Mouse (Mus musculus): ENCODE measurements around the gene Ptprcap. TPM values are rescaled to one million over a fixed set of nuclear protein-coding genes. Genes with fewer than 3 reads are reported as not detected.

The Ptprcap gene
- polyA plus RNA-seq, 1 experiment from 2014 or later: 1.1 TPM

Other genes starting within 250 kb of the Ptprcap start
- gene Tcirg1, start 246.5 kb upstream of the Ptprcap start, polyA plus RNA-seq (2015; fragmentation: Nextera tagmentation; extraction: Ambion mirVana): 11.9 and 13.3 TPM in 2 replicates
- 195 and 201 TPM in 2 replicates for gene Ndufs8, start 240.8 kb upstream of the Ptprcap start, polyA plus RNA-seq (2015; fragmentation: Nextera tagmentation; extraction: Ambion mirVana)
- 1.5 and 1.8 TPM in 2 replicates for gene Aldh3b1, start 223.8 kb upstream of the Ptprcap start, polyA plus RNA-seq (2015; fragmentation: Nextera tagmentation; extraction: Ambion mirVana)
- gene Unc93b1, start 218.4 kb upstream of the Ptprcap start, polyA plus RNA-seq (2015; fragmentation: Nextera tagmentation; extraction: Ambion mirVana): 6.6 and 6.9 TPM in 2 replicates
- not detected in 2 replicates for gene Aldh3b3, start 195.0 kb upstream of the Ptprcap start, polyA plus RNA-seq (2015; fragmentation: Nextera tagmentation; extraction: Ambion mirVana)
- gene Aldh3b2, start 181.3 kb upstream of the Ptprcap start, polyA plus RNA-seq (2015; fragmentation: Nextera tagmentation; extraction: Ambion mirVana): 0.22 and 0.28 TPM in 2 replicates
- 1.3 and 1.4 TPM in 2 replicates for gene Acy3, start 167.0 kb upstream of the Ptprcap start, polyA plus RNA-seq (2015; fragmentation: Nextera tagmentation; extraction: Ambion mirVana)
- 0.13 TPM in 1 of 2 replicates, not detected in the other for gene Tbx10, start 160.9 kb upstream of the Ptprcap start, polyA plus RNA-seq (2015; fragmentation: Nextera tagmentation; extraction: Ambion mirVana)
- 36.0 and 40.8 TPM in 2 replicates for gene Nudt8, start 153.0 kb upstream of the Ptprcap start, polyA plus RNA-seq (2015; fragmentation: Nextera tagmentation; extraction: Ambion mirVana)
- 6.8 and 7.6 TPM in 2 replicates for gene Gm49405, start 153.0 kb upstream of the Ptprcap start, polyA plus RNA-seq (2015; fragmentation: Nextera tagmentation; extraction: Ambion mirVana)
- gene Doc2g, start 150.3 kb upstream of the Ptprcap start, polyA plus RNA-seq (2015; fragmentation: Nextera tagmentation; extraction: Ambion mirVana): 9.0 and 11.1 TPM in 2 replicates
- 225 and 228 TPM in 2 replicates for gene Ndufv1, start 140.8 kb upstream of the Ptprcap start, polyA plus RNA-seq (2015; fragmentation: Nextera tagmentation; extraction: Ambion mirVana)
- 421 and 426 TPM in 2 replicates for gene Gstp1, start 115.6 kb upstream of the Ptprcap start, polyA plus RNA-seq (2015; fragmentation: Nextera tagmentation; extraction: Ambion mirVana)
- 1.3 and 4.6 TPM in 2 replicates for gene Gstp2, start 107.6 kb upstream of the Ptprcap start, polyA plus RNA-seq (2015; fragmentation: Nextera tagmentation; extraction: Ambion mirVana)
- not detected in 2 replicates for gene Gstp3, start 94.0 kb upstream of the Ptprcap start, polyA plus RNA-seq (2015; fragmentation: Nextera tagmentation; extraction: Ambion mirVana)
- gene Cabp2, start 72.0 kb upstream of the Ptprcap start, polyA plus RNA-seq (2015; fragmentation: Nextera tagmentation; extraction: Ambion mirVana): not detected in 2 replicates
- 82.1 and 83.2 TPM in 2 replicates for gene Cdk2ap2, start 56.4 kb upstream of the Ptprcap start, polyA plus RNA-seq (2015; fragmentation: Nextera tagmentation; extraction: Ambion mirVana)
- gene Pitpnm1, start 53.6 kb upstream of the Ptprcap start, polyA plus RNA-seq (2015; fragmentation: Nextera tagmentation; extraction: Ambion mirVana): 40.7 and 47.2 TPM in 2 replicates
- gene Aip, start 27.7 kb upstream of the Ptprcap start, polyA plus RNA-seq (2015; fragmentation: Nextera tagmentation; extraction: Ambion mirVana): 90.1 and 92.5 TPM in 2 replicates
- gene Gpr152, start 13.8 kb upstream of the Ptprcap start, polyA plus RNA-seq (2015; fragmentation: Nextera tagmentation; extraction: Ambion mirVana): not detected in 2 replicates
- 0.10 and 0.15 TPM in 2 replicates for gene Cabp4, start 9.6 kb upstream of the Ptprcap start, polyA plus RNA-seq (2015; fragmentation: Nextera tagmentation; extraction: Ambion mirVana)
- 144 and 145 TPM in 2 replicates for gene Coro1b, start 5.0 kb upstream of the Ptprcap start, polyA plus RNA-seq (2015; fragmentation: Nextera tagmentation; extraction: Ambion mirVana)
- gene Rps6kb2, start 9.8 kb downstream of the Ptprcap start, polyA plus RNA-seq (2015; fragmentation: Nextera tagmentation; extraction: Ambion mirVana): 54.1 and 54.6 TPM in 2 replicates
- gene Carns1, start 21.9 kb downstream of the Ptprcap start, polyA plus RNA-seq (2015; fragmentation: Nextera tagmentation; extraction: Ambion mirVana): 3.4 and 4.2 TPM in 2 replicates
- gene Tbc1d10c, start 37.7 kb downstream of the Ptprcap start, polyA plus RNA-seq (2015; fragmentation: Nextera tagmentation; extraction: Ambion mirVana): 0.70 and 0.86 TPM in 2 replicates
- gene Ppp1ca, start 38.5 kb downstream of the Ptprcap start, polyA plus RNA-seq (2015; fragmentation: Nextera tagmentation; extraction: Ambion mirVana): 560 and 578 TPM in 2 replicates
- gene Rad9a, start 48.1 kb downstream of the Ptprcap start, polyA plus RNA-seq (2015; fragmentation: Nextera tagmentation; extraction: Ambion mirVana): 22.6 and 25.2 TPM in 2 replicates
- 0.39 and 0.43 TPM in 2 replicates for gene Clcf1, start 60.6 kb downstream of the Ptprcap start, polyA plus RNA-seq (2015; fragmentation: Nextera tagmentation; extraction: Ambion mirVana)
- gene AC109138.7, start 60.8 kb downstream of the Ptprcap start, polyA plus RNA-seq (2015; fragmentation: Nextera tagmentation; extraction: Ambion mirVana): not detected in 2 replicates
- gene Pold4, start 78.3 kb downstream of the Ptprcap start, polyA plus RNA-seq (2015; fragmentation: Nextera tagmentation; extraction: Ambion mirVana): 17.2 and 18.1 TPM in 2 replicates
- gene Ssh3, start 115.6 kb downstream of the Ptprcap start, polyA plus RNA-seq (2015; fragmentation: Nextera tagmentation; extraction: Ambion mirVana): 5.2 and 6.7 TPM in 2 replicates
- gene Ankrd13d, start 129.5 kb downstream of the Ptprcap start, polyA plus RNA-seq (2015; fragmentation: Nextera tagmentation; extraction: Ambion mirVana): 25.1 and 26.2 TPM in 2 replicates
- gene Grk2, start 152.6 kb downstream of the Ptprcap start, polyA plus RNA-seq (2015; fragmentation: Nextera tagmentation; extraction: Ambion mirVana): 20.5 and 24.9 TPM in 2 replicates
- 40.3 and 43.3 TPM in 2 replicates for gene Kdm2a, start 244.7 kb downstream of the Ptprcap start, polyA plus RNA-seq (2015; fragmentation: Nextera tagmentation; extraction: Ambion mirVana)

Measured in forebrain, embryonic 15.5 days (tissue).